ENCODE assay signal across 15 mouse cellular contexts in genomic region chr6:92036372-92036771, GRCm38 (mm10). TPM values are rescaled to one million over a fixed set of nuclear protein-coding genes. Genes with fewer than 3 reads are reported as not detected.
DNase-seq lines count a peak whose midpoint lies in the region; ATAC-seq and TF ChIP-seq lines count a peak whose summit lies in the region.
"Had no signal": no experiment of that assay in that cellular context is flagged by ENCODE, and none has a peak within 500 bp of the region (broad histone marks: within the 10 kb centered on the region; RNA-seq: fewer than 3 reads in every experiment).

No protein-coding gene starts in this region.

- intact Hi-C loops in heart, adult 2 months (cut with DNase I) = loop anchor here (2.0 kb wide), 2 partner anchors 18 to 64 kb away; no protein-coding TSS in a partner anchor

- no peak overlapping the region for H3K4me2 ChIP-seq in heart, embryonic 11.5 days
- H3K4me2 ChIP-seq in lung, embryonic 14.5 days = no peak overlapping the region
- no peak overlapping the region for H3K4me2 ChIP-seq in stomach, postnatal 0 days (replicated peaks; ENCODE audit: low read depth)
- H3K4me2 ChIP-seq: embryonic facial prominence, embryonic 13.5 days; hindbrain, embryonic 15.5 days; limb, embryonic 15.5 days had no signal

- peaks cover 37% of the 10 kb centered on the region for H3K4me1 ChIP-seq in heart, adult 2 months (ENCODE audit: control insufficient read depth, insufficient read depth, low read length)
- H3K4me1 ChIP-seq in heart, embryonic 11.5 days (ENCODE audit: control insufficient read depth, insufficient read depth, low read length) = peaks cover 18% of the 10 kb centered on the region
- peaks cover 14% of the 10 kb centered on the region; the same call in 1 of the 2 replicates for H3K4me1 ChIP-seq in lung, embryonic 14.5 days (ENCODE audit: insufficient read depth)
- H3K4me1 ChIP-seq in stomach, postnatal 0 days (replicated peaks; ENCODE audit: control insufficient read depth, insufficient read depth) = peaks cover 9% of the 10 kb centered on the region
- H3K4me1 ChIP-seq: hindbrain, embryonic 15.5 days had no signal

- ATAC-seq in heart, embryonic 11.5 days (replicated peaks; ENCODE audit: insufficient number of reproducible peaks, low FRiP score, low TSS enrichment) = no peak
- ATAC-seq in lung, embryonic 14.5 days (ENCODE audit: insufficient read depth) = peak; percentile 68; the same call in 1 of the 2 replicates
- ATAC-seq in stomach, postnatal 0 days (ENCODE audit: low FRiP score, low TSS enrichment) = no peak
- ATAC-seq in megakaryocyte progenitor cell, adult 5-6 weeks (replicated peaks; ENCODE audit: poor library complexity) = no peak
- ATAC-seq: midbrain, embryonic 16.5 days had no signal

- no peaks in the 10 kb centered on the region for H3K79me2 ChIP-seq in heart, adult 2 months (replicated peaks; ENCODE audit: control insufficient read depth, insufficient read depth, low read length)

- no peak overlapping the region for H3K9ac ChIP-seq in heart, adult 2 months (ENCODE audit: low read depth, low read length)
- no peak overlapping the region for H3K9ac ChIP-seq in heart, embryonic 11.5 days (ENCODE audit: low read depth, low read length)
- no peak overlapping the region for H3K9ac ChIP-seq in lung, embryonic 14.5 days
- no peak overlapping the region for H3K9ac ChIP-seq in stomach, postnatal 0 days (ENCODE audit: low read length)
- H3K9ac ChIP-seq: embryonic facial prominence, embryonic 13.5 days; hindbrain, embryonic 15.5 days; limb, embryonic 15.5 days had no signal

- no peaks in the 10 kb centered on the region for H3K9me3 ChIP-seq in heart, embryonic 11.5 days (replicated peaks; ENCODE audit: control insufficient read depth, low read length)
- no peaks in the 10 kb centered on the region for H3K9me3 ChIP-seq in lung, embryonic 14.5 days (ENCODE audit: low read depth, low read length)
- no peaks in the 10 kb centered on the region for H3K9me3 ChIP-seq in stomach, postnatal 0 days (ENCODE audit: control insufficient read depth, low read length)
- H3K9me3 ChIP-seq: embryonic facial prominence, embryonic 13.5 days; hindbrain, embryonic 15.5 days; limb, embryonic 15.5 days had no signal

- H3K27me3 ChIP-seq in heart, adult 2 months (ENCODE audit: control insufficient read depth, insufficient read depth, low read length) = no peaks in the 10 kb centered on the region
- H3K27me3 ChIP-seq in heart, embryonic 11.5 days (ENCODE audit: control insufficient read depth, insufficient read depth, low read length) = no peaks in the 10 kb centered on the region
- H3K27me3 ChIP-seq in lung, embryonic 14.5 days (ENCODE audit: insufficient read depth, low read length) = no peaks in the 10 kb centered on the region
- no peaks in the 10 kb centered on the region for H3K27me3 ChIP-seq in stomach, postnatal 0 days (ENCODE audit: control insufficient read depth, insufficient read depth, low read length)
- H3K27me3 ChIP-seq: embryonic facial prominence, embryonic 13.5 days; hindbrain, embryonic 15.5 days; limb, embryonic 15.5 days had no signal

- peak overlapping the region; percentile 63 for H3K27ac ChIP-seq in heart, adult 2 months
- no peak overlapping the region for H3K27ac ChIP-seq in heart, embryonic 11.5 days (ENCODE audit: low read depth, low read length)
- no peak overlapping the region for H3K27ac ChIP-seq in lung, embryonic 14.5 days (ENCODE audit: low read depth)
- 0 out of 2 replicates have a peak overlapping the region, but pooled peaks have one; percentile 24 for H3K27ac ChIP-seq in stomach, postnatal 0 days (replicated peaks)
- H3K27ac ChIP-seq: embryonic facial prominence, embryonic 13.5 days; hindbrain, embryonic 15.5 days; limb, embryonic 15.5 days had no signal

- 32% methylated on average over 5 of the region's 5 CpGs for WGBS in heart, adult 2 months
- 12% methylated on average over 5 of the region's 5 CpGs for WGBS in heart, embryonic 11.5 days (ENCODE audit: insufficient replicate concordance)
- WGBS in lung, embryonic 14.5 days = 12% methylated on average over 5 of the region's 5 CpGs
- whole genome bisulfite sequencing in stomach, postnatal 0 days = 33% methylated on average over 5 of the region's 5 CpGs

- peak in 1 of 2 experiments; percentile 50 for DNase-seq in heart, adult 2 months
- peak; percentile 32 for DNase-seq in retina, postnatal 1 day
- DNase-seq in retina, embryonic 14.5 days (ENCODE audit: low spot score) = no peak
- peak; percentile 83 for DNase-seq in lung, embryonic 14.5 days
- no peak for DNase-seq in stomach, postnatal 0 days (ENCODE audit: low spot score)
- no peak for DNase-seq in Muller cell, postnatal 12 days (ENCODE audit: inconsistent ontology term)
- DNase-seq: adrenal gland, postnatal 14 days; thymus, adult 18-20 months had no signal

- no peak for TF ChIP-seq POLR2A in heart, adult 2 months (IDR thresholded peaks at IDR 0.05; ENCODE audit: insufficient read depth, low read depth, low read length)

- 0 out of 2 replicates have a peak, but pooled peaks have one; percentile 30 for TF ChIP-seq EP300 in heart, adult 2 months (IDR thresholded peaks at IDR 0.05; ENCODE audit: insufficient read depth, low read depth, low read length)
- TF ChIP-seq EP300 in stomach, postnatal 0 days (optimal IDR thresholded peaks at IDR 0.05) = no peak

- TF ChIP-seq CTCF in heart, adult 2 months (IDR thresholded peaks at IDR 0.05) = no peak
- no peak for TF ChIP-seq CTCF in lung, embryonic 14.5 days (IDR thresholded peaks at IDR 0.05; ENCODE audit: low read depth)
- no peak for TF ChIP-seq CTCF in stomach, postnatal 0 days (IDR thresholded peaks at IDR 0.05; ENCODE audit: low read depth)

- peaks cover 4% of the 10 kb centered on the region; the same call in 1 of the 2 replicates for H3K36me3 ChIP-seq in heart, adult 2 months (ENCODE audit: control insufficient read depth, insufficient read depth, low read length)
- H3K36me3 ChIP-seq in heart, embryonic 11.5 days (ENCODE audit: control insufficient read depth, insufficient read depth, low read length) = no peaks in the 10 kb centered on the region
- H3K36me3 ChIP-seq in lung, embryonic 14.5 days (ENCODE audit: insufficient read depth) = no peaks in the 10 kb centered on the region
- H3K36me3 ChIP-seq in stomach, postnatal 0 days (ENCODE audit: control insufficient read depth, insufficient read depth, low read length) = no peaks in the 10 kb centered on the region
- H3K36me3 ChIP-seq: embryonic facial prominence, embryonic 13.5 days; hindbrain, embryonic 15.5 days; limb, embryonic 15.5 days had no signal

- no peak overlapping the region for H3K4me3 ChIP-seq in heart, adult 2 months
- no peak overlapping the region for H3K4me3 ChIP-seq in heart, embryonic 11.5 days (ENCODE audit: low read depth, low read length)
- no peak overlapping the region for H3K4me3 ChIP-seq in lung, embryonic 14.5 days (ENCODE audit: low read depth, low read length)
- H3K4me3 ChIP-seq in stomach, postnatal 0 days (ENCODE audit: low read depth, low read length) = no peak overlapping the region
- H3K4me3 ChIP-seq: embryonic facial prominence, embryonic 13.5 days; hindbrain, embryonic 15.5 days; limb, embryonic 15.5 days had no signal

RNA-seq across cellular contexts. Expression of gene Nr2c2, which starts 54.8 kb away (rescaled TPM):
- 10 to 100 TPM; 21.6 to 26.8 TPM for total RNA-seq in heart, adult 2 months (2021)
- polyA plus RNA-seq in heart, adult 2 months (2012; rRNA removed) = 8.5 and 14.8 TPM in 2 replicates
- 16.4 and 16.9 TPM in 2 replicates for polyA plus RNA-seq in heart, embryonic 11.5 days (2014; fragmentation: Nextera tagmentation; extraction: Ambion mirVana)
- 32.3 and 33.4 TPM in 2 replicates for polyA plus RNA-seq in lung, embryonic 14.5 days (2014; fragmentation: Nextera tagmentation; extraction: Ambion mirVana)
- polyA plus RNA-seq in stomach, postnatal 0 days (2015; fragmentation: Nextera tagmentation; extraction: Ambion mirVana) = 6.9 and 9.0 TPM in 2 replicates
- 40.3 and 47.7 TPM in 2 replicates for total RNA-seq in megakaryocyte progenitor cell, adult 5-6 weeks (2015)
- total RNA-seq in megakaryocyte progenitor cell, adult 5-6 weeks (2017) = 40.0 and 48.5 TPM in 2 replicates

RNA-seq across cellular contexts. Expression of gene Fgd5, which starts 57.7 kb away (rescaled TPM):
- total RNA-seq in heart, adult 2 months (2021) = 10 to 100 TPM; 21.0 to 21.8 TPM
- 12.7 and 18.4 TPM in 2 replicates for polyA plus RNA-seq in heart, adult 2 months (2012; rRNA removed)
- 9.1 and 10.2 TPM in 2 replicates for polyA plus RNA-seq in heart, embryonic 11.5 days (2014; fragmentation: Nextera tagmentation; extraction: Ambion mirVana)
- 15.6 and 16.9 TPM in 2 replicates for polyA plus RNA-seq in lung, embryonic 14.5 days (2014; fragmentation: Nextera tagmentation; extraction: Ambion mirVana)
- 2.5 and 2.7 TPM in 2 replicates for polyA plus RNA-seq in stomach, postnatal 0 days (2015; fragmentation: Nextera tagmentation; extraction: Ambion mirVana)
- total RNA-seq in megakaryocyte progenitor cell, adult 5-6 weeks (2015) = 0.24 and 0.32 TPM in 2 replicates
- total RNA-seq in megakaryocyte progenitor cell, adult 5-6 weeks (2017) = 0.41 TPM in 1 of 2 replicates, not detected in the other
- polyA plus RNA-seq: C2C12 had no signal

Comparison
In these comparisons a context has a peak if more than half of its experiments do, and no peak if none do; other contexts are left out.
1. DNase-seq: peak in retina, postnatal 1 day (single experiment) and lung, embryonic 14.5 days (single experiment); none in retina, embryonic 14.5 days (single experiment), stomach, postnatal 0 days (single experiment) and Muller cell, postnatal 12 days (single experiment).
2. H3K27ac ChIP-seq: peak in heart, adult 2 months (single experiment) and stomach, postnatal 0 days (single experiment); none in heart, embryonic 11.5 days (single experiment) and lung, embryonic 14.5 days (single experiment).